Mouse (Mus musculus) MEL (cell line): ENCODE data around the gene Nop58. TPM values are rescaled to one million over a fixed set of nuclear protein-coding genes. Genes with fewer than 3 reads are reported as not detected.

Experiments used
- DNase-seq: peaks from one replicate; pipeline ENCODE4 v3.0.0; 2011; ENCODE audit warnings: low read depth, low spot score
- H3K27ac ChIP-seq: 2 replicates; pipeline ENCODE4 v1.5.1; 2012; ENCODE audit warnings: low read depth, mild to moderate bottlenecking, control low read depth, low read length, moderate library complexity; ENCODE audit not compliant: control insufficient read depth
- H3K27me3 ChIP-seq, 2 experiments: fragments of 150-350 bp in 1 of 2; sonication (generic) in 1 of 2; 2 replicates each; pipeline ENCODE4 v1.6.1; 2012; ENCODE audit warnings: low read length in 2 of 2, mild to moderate bottlenecking in 2 of 2, improper control_type of control experiment in 1 of 2, moderate library complexity in 1 of 2; ENCODE audit not compliant: insufficient read depth in 2 of 2, control insufficient read depth in 1 of 2
- H3K36me3 ChIP-seq, 2 experiments: 2 replicates each; pipeline ENCODE4 v1.6.1; 2012 to 2014; ENCODE audit warnings: low read length in 2 of 2, improper control_type of control experiment in 1 of 2, inconsistent platforms in 1 of 2, mild to moderate bottlenecking in 1 of 2; ENCODE audit not compliant: insufficient read depth in 2 of 2, control insufficient read depth in 1 of 2
- H3K4me1 ChIP-seq, 2 experiments: fragments of 150-350 bp in 1 of 2; sonication (generic) in 1 of 2; 2 replicates each; pipeline ENCODE4 v1.6.1; 2012; ENCODE audit warnings: low read length in 2 of 2, improper control_type of control experiment in 1 of 2, mild to moderate bottlenecking in 1 of 2; ENCODE audit not compliant: insufficient read depth in 2 of 2, control insufficient read depth in 1 of 2
- H3K4me3 ChIP-seq, 2 experiments: fragments of 150-350 bp in 1 of 2; sonication (generic) in 1 of 2; 2 replicates each; pipeline ENCODE4 v1.5.1; 2012; ENCODE audit warnings: low read depth in 2 of 2, low read length in 2 of 2, mild to moderate bottlenecking in 2 of 2, moderate library complexity in 2 of 2, control low read depth in 1 of 2, improper control_type of control experiment in 1 of 2; ENCODE audit not compliant: control insufficient read depth in 1 of 2, insufficient read depth in 1 of 2
- H3K79me2 ChIP-seq: 2 replicates; pipeline ENCODE4 v1.6.1; 2012; ENCODE audit warnings: mild to moderate bottlenecking, low read length, moderate library complexity; ENCODE audit not compliant: control insufficient read depth, poor library complexity, insufficient read depth
- H3K9ac ChIP-seq: 2 replicates; pipeline ENCODE4 v1.6.1; 2012; ENCODE audit warnings: low read depth, mild to moderate bottlenecking, control low read depth, low read length, moderate library complexity; ENCODE audit not compliant: control insufficient read depth, poor library complexity, severe bottlenecking
- H3K9me3 ChIP-seq: fragments of 150-350 bp; sonication (generic); replicated peaks from 2 replicates; pipeline ENCODE4 v1.6.1; 2012; ENCODE audit warnings: mild to moderate bottlenecking, low read length, improper control_type of control experiment, moderate library complexity; ENCODE audit not compliant: insufficient read depth
- BHLHE40 ChIP-seq: IDR thresholded peaks from 2 replicates; pipeline ENCODE4 v1.6.1; 2012; ENCODE audit warnings: low read depth, mild to moderate bottlenecking, inconsistent platforms, low read length, improper control_type of control experiment, borderline replicate concordance
- CHD1 ChIP-seq: IDR thresholded peaks from 2 replicates; pipeline ENCODE4 v1.6.1; 2012; ENCODE audit warnings: low read depth, mild to moderate bottlenecking, inconsistent platforms, low read length, improper control_type of control experiment
- CHD2 ChIP-seq: IDR thresholded peaks from 2 replicates; pipeline ENCODE4 v1.6.1; 2011; ENCODE audit warnings: low read length, improper control_type of control experiment
- CTCF ChIP-seq, 3 experiments: IDR thresholded peaks in 2 of 3; conservative IDR thresholded peaks in 1 of 3; 2 replicates each; pipeline ENCODE4 v1.5.1; 2011 to 2012; ENCODE audit warnings: low read length in 3 of 3, low read depth in 2 of 3, mild to moderate bottlenecking in 2 of 3, improper control_type of control experiment in 1 of 3, inconsistent platforms in 1 of 3, mixed read lengths in 1 of 3, moderate library complexity in 1 of 3; ENCODE audit not compliant: control insufficient read depth in 1 of 3, insufficient read depth in 1 of 3, poor library complexity in 1 of 3, severe bottlenecking in 1 of 3
- E2F4 ChIP-seq: IDR thresholded peaks from 2 replicates; pipeline ENCODE4 v1.6.1; 2011; ENCODE audit warnings: low read depth, low read length, improper control_type of control experiment, borderline replicate concordance
- ETS1 ChIP-seq: IDR thresholded peaks from 2 replicates; pipeline ENCODE4 v1.6.1; 2012; ENCODE audit warnings: low read depth, mild to moderate bottlenecking, inconsistent platforms, low read length, improper control_type of control experiment, moderate library complexity
- GATA1 ChIP-seq: IDR thresholded peaks from 2 replicates; pipeline ENCODE4 v1.6.1; 2011; ENCODE audit warnings: low read depth, low read length, improper control_type of control experiment
- JUND ChIP-seq: IDR thresholded peaks from 2 replicates; pipeline ENCODE4 v1.6.1; 2011; ENCODE audit warnings: low read depth, mild to moderate bottlenecking, improper control_type of control experiment, low read length
- KAT2A ChIP-seq: conservative IDR thresholded peaks from 2 replicates; pipeline ENCODE4 v1.6.1; 2012; ENCODE audit warnings: low read depth, low read length, improper control_type of control experiment, inconsistent platforms
- MAX ChIP-seq: IDR thresholded peaks from 2 replicates; pipeline ENCODE4 v1.6.1; 2011; ENCODE audit warnings: low read length, improper control_type of control experiment
- MAZ ChIP-seq: IDR thresholded peaks from 2 replicates; pipeline ENCODE4 v1.6.1; 2012; ENCODE audit warnings: low read depth, mild to moderate bottlenecking, inconsistent platforms, low read length, improper control_type of control experiment
- MEF2A ChIP-seq: IDR thresholded peaks from 2 replicates; pipeline ENCODE4 v1.6.1; 2014; ENCODE audit warnings: low read depth, mild to moderate bottlenecking, inconsistent platforms, low read length, improper control_type of control experiment; ENCODE audit not compliant: poor library complexity, insufficient replicate concordance, severe bottlenecking; ENCODE audit errors: extremely low read depth
- MXI1 ChIP-seq: IDR thresholded peaks from 2 replicates; pipeline ENCODE4 v1.6.1; 2011; ENCODE audit warnings: mild to moderate bottlenecking, low read depth, low read length, improper control_type of control experiment
- MYB ChIP-seq: IDR thresholded peaks from 2 replicates; pipeline ENCODE4 v1.6.1; 2011; ENCODE audit warnings: mild to moderate bottlenecking, low read depth, low read length, improper control_type of control experiment
- MYC ChIP-seq: IDR thresholded peaks from 2 replicates; pipeline ENCODE4 v1.6.1; 2011; ENCODE audit warnings: low read depth, mild to moderate bottlenecking, low read length, improper control_type of control experiment, moderate library complexity
- NELFE ChIP-seq: IDR thresholded peaks from 2 replicates; pipeline ENCODE4 v1.6.1; 2011; ENCODE audit warnings: low read depth, low read length, improper control_type of control experiment
- NRF1 ChIP-seq: IDR thresholded peaks from 2 replicates; pipeline ENCODE4 v1.6.1; 2014; ENCODE audit warnings: low read depth, mild to moderate bottlenecking, inconsistent platforms, low read length, improper control_type of control experiment, moderate library complexity; ENCODE audit not compliant: poor library complexity, insufficient read depth, severe bottlenecking
- POLR2A ChIP-seq, 2 experiments: IDR thresholded peaks; 2 replicates each; pipeline ENCODE4 v1.6.1; 2011 to 2012; ENCODE audit warnings: low read length in 2 of 2, mild to moderate bottlenecking in 2 of 2, control low read depth in 1 of 2, improper control_type of control experiment in 1 of 2, low read depth in 1 of 2, moderate library complexity in 1 of 2; ENCODE audit not compliant: control insufficient read depth in 1 of 2, insufficient read depth in 1 of 2, poor library complexity in 1 of 2
- POLR2AphosphoS2 ChIP-seq: IDR thresholded peaks from 2 replicates; pipeline ENCODE4 v1.6.1; 2011; ENCODE audit warnings: low read length, improper control_type of control experiment
- POLR2AphosphoS5 ChIP-seq: IDR thresholded peaks from 2 replicates; pipeline ENCODE4 v1.6.1; 2012; ENCODE audit warnings: low read depth, borderline replicate concordance, mild to moderate bottlenecking, inconsistent platforms, low read length, moderate library complexity, mixed read lengths
- SIN3A ChIP-seq: IDR thresholded peaks from 2 replicates; pipeline ENCODE4 v1.6.1; 2012; ENCODE audit warnings: low read length, improper control_type of control experiment, inconsistent platforms
- SMC3 ChIP-seq: IDR thresholded peaks from 2 replicates; pipeline ENCODE4 v1.6.1; 2011; ENCODE audit warnings: low read depth, low read length, improper control_type of control experiment
- TAL1 ChIP-seq: IDR thresholded peaks from 2 replicates; pipeline ENCODE4 v1.6.1; 2012; ENCODE audit warnings: mild to moderate bottlenecking, inconsistent platforms, low read length, moderate library complexity, mixed read lengths
- TBP ChIP-seq: IDR thresholded peaks from 2 replicates; pipeline ENCODE4 v1.8.0; 2011; ENCODE audit warnings: low read depth, low read length, improper control_type of control experiment
- TCF12 ChIP-seq: IDR thresholded peaks from 2 replicates; pipeline ENCODE4 v1.6.1; 2014; ENCODE audit warnings: low read depth, mild to moderate bottlenecking, inconsistent platforms, low read length, improper control_type of control experiment, moderate library complexity
- UBTF ChIP-seq: IDR thresholded peaks from 2 replicates; pipeline ENCODE4 v1.6.1; 2012; ENCODE audit warnings: low read depth, mild to moderate bottlenecking, inconsistent platforms, low read length, improper control_type of control experiment, moderate library complexity, borderline replicate concordance; ENCODE audit not compliant: insufficient read depth
- USF1 ChIP-seq: IDR thresholded peaks from 2 replicates; pipeline ENCODE4 v1.6.1; 2014; ENCODE audit warnings: low read depth, mild to moderate bottlenecking, inconsistent platforms, low read length, improper control_type of control experiment, moderate library complexity
- ZKSCAN1 ChIP-seq: IDR thresholded peaks from 2 replicates; pipeline ENCODE4 v1.6.1; 2012; ENCODE audit warnings: low read depth, mild to moderate bottlenecking, inconsistent platforms, low read length, improper control_type of control experiment, moderate library complexity
- ZNF384 ChIP-seq: IDR thresholded peaks from 2 replicates; pipeline ENCODE4 v1.6.1; 2012; ENCODE audit warnings: low read depth, mild to moderate bottlenecking, inconsistent platforms, low read length, improper control_type of control experiment
- polyA plus RNA-seq, 2 experiments: library from polyadenylated mRNA; stranded (reverse) in 1 of 2; unstranded in 1 of 2; fragments of >175 nt in 1 of 2; fragments of >200 nt in 1 of 2; gene quantifications; 2 replicates each; pipeline versions ENCODE4 v1.2.1 to v1.2.4; 2012; ENCODE audit warnings: low replicate concordance in 2 of 2, low read depth in 1 of 2; ENCODE audit not compliant: insufficient read length in 2 of 2, insufficient read depth in 1 of 2, missing spikeins in 1 of 2
- total RNA-seq: library from RNA; depleted of rRNA; stranded (reverse); fragments of 300-350 nt; gene quantifications from 2 replicates; pipeline ENCODE4 v1.2.3, GENCODE M21; 2012

The Nop58 gene
- total and polyA plus RNA-seq, 3 experiments, result 474 to 1,828 (median 590) TPM

DNA sequence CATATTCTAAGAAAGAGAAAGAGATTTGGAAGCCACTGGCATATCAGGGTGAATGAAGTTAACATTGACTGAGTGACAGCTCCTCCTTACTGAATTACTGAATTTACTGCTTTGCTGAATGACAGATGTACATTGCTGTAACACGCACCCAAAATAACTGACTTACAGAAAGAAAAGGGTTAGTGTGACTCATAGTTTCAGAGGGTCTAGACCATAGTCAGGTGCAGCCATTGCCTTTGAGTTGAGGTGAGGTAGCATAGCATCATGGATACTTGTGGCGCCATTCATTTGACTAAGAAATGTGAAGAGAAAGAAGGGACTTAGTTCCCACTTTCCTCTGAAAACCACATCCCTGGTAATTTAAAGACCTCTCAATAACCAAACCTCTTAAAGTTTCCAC lies 11.1 kb upstream of the Nop58 start:
- Histone ChIP-seq H3K27ac (no peak overlapping the region), H3K4me3 (no peak overlapping the region), H3K9ac (no peak overlapping the region), H3K9me3 (no peaks in the 10 kb centered on the region), H3K4me1 (peaks cover 4 to 5% of the 10 kb centered on the region in 2 experiments), H3K36me3 (peaks cover 0 to 8% of the 10 kb centered on the region in 2 experiments; a peak in 2 of 4 replicates), H3K79me2 (peaks cover 31% of the 10 kb centered on the region), H3K27me3 (no peaks in the 10 kb centered on the region)
- no peak for DNase-seq
- TF ChIP-seq CHD1 (no peak), NELFE (no peak), NRF1 (no peak), KAT2A (no peak), E2F4 (no peak), POLR2AphosphoS2 (no peak)

DNA sequence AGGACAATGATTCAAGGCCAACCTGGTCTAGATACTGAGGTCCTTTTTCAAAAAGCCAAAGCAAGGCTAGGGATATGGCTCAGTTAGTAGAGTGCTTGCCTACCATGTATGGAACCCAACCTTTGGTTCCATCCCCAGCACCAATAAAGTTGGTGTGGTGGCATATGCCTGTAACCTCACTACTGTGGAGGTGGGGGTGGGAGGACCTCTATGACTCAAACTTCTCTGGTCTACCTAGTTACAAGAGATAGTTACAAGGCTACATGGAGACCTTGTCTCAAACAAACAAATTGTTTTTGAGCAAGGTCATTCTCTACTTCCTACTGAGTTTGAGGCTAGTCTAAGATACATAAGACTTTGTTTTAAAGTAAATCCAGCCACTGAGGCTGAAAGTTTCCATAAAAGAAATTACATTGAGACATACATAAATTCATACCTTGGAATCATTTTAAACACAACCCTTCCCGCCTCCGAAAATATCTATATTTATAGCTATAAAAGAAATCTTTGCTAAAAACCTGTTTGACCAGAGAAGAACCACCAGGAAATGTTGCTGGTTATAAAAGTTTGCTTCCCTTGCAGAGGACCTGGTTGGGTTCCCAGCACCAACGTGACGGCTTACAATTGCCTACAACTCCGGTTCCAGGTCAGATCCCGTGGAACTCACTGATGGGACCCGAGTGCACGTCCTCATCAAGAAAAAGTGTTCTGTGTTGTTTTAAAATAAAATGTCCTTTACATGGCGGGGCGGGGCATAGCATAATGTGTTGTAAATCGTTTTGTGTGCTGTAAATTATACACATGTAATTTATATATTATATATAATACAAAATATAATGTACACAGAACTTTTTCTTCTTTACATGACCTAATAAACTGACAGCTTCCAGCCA lies 599 bp upstream of the Nop58 start:
- Histone ChIP-seq H3K9ac (peak overlapping the region; percentile 91), H3K79me2 (peaks cover 37% of the 10 kb centered on the region), H3K4me1 (peaks cover 0 to 4% of the 10 kb centered on the region in 2 experiments; a peak in 3 of 4 replicates), H3K4me3 (peak overlapping the region; percentile 30 to 64), H3K9me3 (no peaks in the 10 kb centered on the region), H3K36me3 (peaks cover 16 to 20% of the 10 kb centered on the region in 2 experiments), H3K27ac (peak overlapping the region; percentile 86), H3K27me3 (no peaks in the 10 kb centered on the region)
- DNase-seq, result peak; percentile 79
- TF ChIP-seq MAX, result no peak
- peak; percentile 70 for TF ChIP-seq TCF12
- no peak for TF ChIP-seq ZNF384
- TF ChIP-seq BHLHE40, result no peak
- TF ChIP-seq NELFE, result peak; percentile 48; the same call in 1 of the 2 replicates
- no peak for TF ChIP-seq MAZ
- no peak for TF ChIP-seq TBP
- TF ChIP-seq MXI1, result peak; percentile 69; the same call in 1 of the 2 replicates
- no peak for TF ChIP-seq POLR2AphosphoS5
- TF ChIP-seq UBTF, result no peak
- TF ChIP-seq JUND, result no peak
- TF ChIP-seq GATA1, result no peak
- TF ChIP-seq CHD1, result 0 out of 2 replicates have a peak, but pooled peaks have one; percentile 72
- TF ChIP-seq E2F4, result no peak
- no peak for TF ChIP-seq NRF1
- no peak for TF ChIP-seq MYB
- TF ChIP-seq USF1, result no peak
- no peak for TF ChIP-seq MYC
- no peak; the same call in 1 of the 2 replicates for TF ChIP-seq SIN3A
- TF ChIP-seq POLR2A (IDR thresholded peaks at IDR 0.05; ENCODE audit: control insufficient read depth in 1 of 2, insufficient read depth in 1 of 2, low read depth in 1 of 2, low read length in 2 of 2, poor library complexity in 1 of 2), result no peak
- TF ChIP-seq KAT2A, result no peak; the same call in 1 of the 2 replicates
- TF ChIP-seq CTCF (IDR thresholded peaks at IDR 0.05 in 2 of 3, conservative IDR thresholded peaks at IDR 0.05 in 1 of 3; ENCODE audit: control insufficient read depth in 1 of 3, insufficient read depth in 1 of 3, low read depth in 2 of 3, low read length in 3 of 3, poor library complexity in 1 of 3, severe bottlenecking in 1 of 3), result no peak
- 0 out of 2 replicates have a peak, but pooled peaks have one; percentile 24 for TF ChIP-seq ETS1
- no peak for TF ChIP-seq ZKSCAN1
- no peak for TF ChIP-seq TAL1
- no peak for TF ChIP-seq SMC3
- no peak for TF ChIP-seq MEF2A
- TF ChIP-seq CHD2, result no peak
